Mouse (Mus musculus) stomach, embryonic 16.5 days (tissue): Measurements from ENCODE around the gene Spock2. TPM values are rescaled to one million over a fixed set of nuclear protein-coding genes. Genes with fewer than 3 reads are reported as not detected.
A peak's percentile ranks its signal among the peaks of the same experiment; 100 is the strongest.

ENCODE experiments used
- ATAC-seq: fragments of 200-750 bp; cut with Nextera tagmentation; 2 replicates; pipeline ENCODE4 v1.8.0; 2017; ENCODE audit warnings: moderate number of reproducible peaks, moderate TSS enrichment; ENCODE audit not compliant: insufficient read depth, low FRiP score
- H3K27ac ChIP-seq: fragments of 300-500 bp; sonication (generic); 2 replicates; pipeline ENCODE4 v1.5.1; 2014; ENCODE audit warnings: low read length
- H3K27me3 ChIP-seq: fragments of 300-500 bp; sonication (generic); 2 replicates; pipeline ENCODE4 v1.6.1; 2014; ENCODE audit warnings: low read length, control low read depth, mixed read lengths; ENCODE audit not compliant: control insufficient read depth, insufficient read depth
- H3K36me3 ChIP-seq: fragments of 300-500 bp; sonication (generic); 2 replicates; pipeline ENCODE4 v1.6.1; 2014; ENCODE audit warnings: low read length; ENCODE audit not compliant: control insufficient read depth, insufficient read depth
- H3K4me1 ChIP-seq: fragments of 300-500 bp; sonication (generic); 2 replicates; pipeline ENCODE4 v1.6.1; 2014; ENCODE audit warnings: low read length, control low read depth, mixed read lengths; ENCODE audit not compliant: control insufficient read depth, insufficient read depth
- H3K4me2 ChIP-seq: fragments of 300-500 bp; sonication (generic); 2 replicates; pipeline ENCODE4 v1.6.1; 2014; ENCODE audit warnings: low read depth, low read length, mixed read lengths
- H3K4me3 ChIP-seq: fragments of 300-500 bp; sonication (generic); replicated peaks from 2 replicates; pipeline ENCODE4 v1.5.1; 2014; ENCODE audit warnings: mild to moderate bottlenecking, low read length
- H3K9ac ChIP-seq: fragments of 300-500 bp; sonication (generic); 2 replicates; pipeline ENCODE4 v1.6.1; 2014; ENCODE audit warnings: low read length
- H3K9me3 ChIP-seq: fragments of 300-500 bp; sonication (generic); replicated peaks from 2 replicates; pipeline ENCODE4 v1.6.1; 2016; ENCODE audit warnings: low read length, control low read depth; ENCODE audit not compliant: control insufficient read depth
- WGBS: fragments of 180-500 bp; shearing (Covaris S2); extraction: QIAGEN DNeasy Blood & Tissue Kit; methylation state at CpG from one replicate; pipeline ENCODE4 v1.1.7; 2014; 5-methylcytosine and 5-hydroxymethylcytosine counted together
- polyA plus RNA-seq: library from polyadenylated mRNA; unstranded; fragments of >200 nt; fragmentation: Nextera tagmentation; extraction: Ambion mirVana; gene quantifications from 2 replicates; pipeline ENCODE4 v1.2.1, GENCODE M21; 2015

Gene Spock2
- polyA plus RNA-seq, 1 experiment from 2014 or later, result 6.3 TPM

GRCm38 (mm10) chr10:60080601-60080981 is 25.4 kb upstream of the Spock2 start:
- 0 out of 2 replicates have a peak overlapping the region, but pooled peaks have one; percentile 12 for H3K9ac ChIP-seq
- peaks cover 34% of the 10 kb centered on the region for H3K4me1 ChIP-seq
- no peak overlapping the region for H3K4me2 ChIP-seq
- H3K36me3 ChIP-seq, result no peaks in the 10 kb centered on the region
- H3K4me3 ChIP-seq, result no peak overlapping the region
- H3K9me3 ChIP-seq, result no peaks in the 10 kb centered on the region
- no peaks in the 10 kb centered on the region for H3K27me3 ChIP-seq
- ATAC-seq, result no peak
- peak overlapping the region; percentile 35; the same call in 1 of the 2 replicates for H3K27ac ChIP-seq
- WGBS, result 35% methylated on average over 5 of the region's 5 CpGs

GRCm38 (mm10) chr10:60080982-60081825 is 24.8 kb upstream of the Spock2 start:
- H3K27ac ChIP-seq, result peak overlapping the region; percentile 35
- ATAC-seq, result peak; percentile 28; the same call in 1 of the 2 replicates
- H3K9ac ChIP-seq, result peak overlapping the region; percentile 12; the same call in 1 of the 2 replicates
- H3K9me3 ChIP-seq, result no peaks in the 10 kb centered on the region
- H3K4me2 ChIP-seq, result no peak overlapping the region
- H3K4me1 ChIP-seq, result peaks cover 34% of the 10 kb centered on the region
- 49% methylated on average over 21 of the region's 21 CpGs for WGBS
- no peaks in the 10 kb centered on the region for H3K36me3 ChIP-seq
- no peaks in the 10 kb centered on the region for H3K27me3 ChIP-seq
- H3K4me3 ChIP-seq, result no peak overlapping the region

- Histone ChIP-seq H3K4me3 (no peak overlapping the region), H3K4me1 (peaks cover 34% of the 10 kb centered on the region), H3K27me3 (no peaks in the 10 kb centered on the region), H3K36me3 (no peaks in the 10 kb centered on the region), H3K4me2 (no peak overlapping the region), H3K9me3 (no peaks in the 10 kb centered on the region), H3K27ac (peak overlapping the region; percentile 35), H3K9ac (no peak overlapping the region; the same call in 1 of the 2 replicates)
- 41% methylated on average over 5 of the region's 5 CpGs for WGBS
- peak; percentile 42 for ATAC-seq
These were observed 24.1 kb upstream of the Spock2 start for GRCm38 (mm10) chr10:60081905-60082304.

GRCm38 (mm10) chr10:60084065-60084464 is 22.0 kb upstream of the Spock2 start:
- Histone ChIP-seq H3K27ac (no peak overlapping the region), H3K27me3 (no peaks in the 10 kb centered on the region), H3K9me3 (no peaks in the 10 kb centered on the region), H3K36me3 (no peaks in the 10 kb centered on the region), H3K4me2 (no peak overlapping the region), H3K9ac (no peak overlapping the region), H3K4me1 (peaks cover 23% of the 10 kb centered on the region), H3K4me3 (no peak overlapping the region)
- WGBS, result 84% methylated on average over 4 of the region's 4 CpGs
- no peak for ATAC-seq

- Histone ChIP-seq H3K27ac (no peak overlapping the region), H3K9me3 (no peaks in the 10 kb centered on the region), H3K9ac (no peak overlapping the region), H3K27me3 (no peaks in the 10 kb centered on the region), H3K4me2 (no peak overlapping the region), H3K36me3 (no peaks in the 10 kb centered on the region), H3K4me1 (peaks cover 10% of the 10 kb centered on the region; the same call in 1 of the 2 replicates), H3K4me3 (no peak overlapping the region)
- 88% methylated on average over 2 of the region's 2 CpGs for WGBS
- no peak for ATAC-seq
These were observed 13.7 kb upstream of the Spock2 start for GRCm38 (mm10) chr10:60092311-60092710.

- Histone ChIP-seq H3K27ac (no peak overlapping the region), H3K4me1 (peaks cover 10% of the 10 kb centered on the region; the same call in 1 of the 2 replicates), H3K4me2 (no peak overlapping the region), H3K9me3 (no peaks in the 10 kb centered on the region), H3K4me3 (no peak overlapping the region), H3K9ac (no peak overlapping the region), H3K27me3 (no peaks in the 10 kb centered on the region), H3K36me3 (peaks cover 3% of the 10 kb centered on the region; the same call in 1 of the 2 replicates)
- no peak for ATAC-seq
- 81% methylated on average over 2 of the region's 2 CpGs for WGBS
These were observed 12.3 kb upstream of the Spock2 start for GRCm38 (mm10) chr10:60093751-60094150.

GRCm38 (mm10) chr10:60095558-60095957 is 10.5 kb upstream of the Spock2 start:
- no peak for ATAC-seq
- Histone ChIP-seq H3K27ac (no peak overlapping the region), H3K9me3 (no peaks in the 10 kb centered on the region), H3K36me3 (peaks cover 4% of the 10 kb centered on the region; the same call in 1 of the 2 replicates), H3K4me2 (no peak overlapping the region), H3K27me3 (no peaks in the 10 kb centered on the region), H3K4me1 (peaks cover 10% of the 10 kb centered on the region; the same call in 1 of the 2 replicates), H3K9ac (no peak overlapping the region), H3K4me3 (no peak overlapping the region)
- 76% methylated on average over 2 of the region's 2 CpGs for WGBS

- 34% methylated on average over 1 of the region's 1 CpGs for WGBS
- no peaks in the 10 kb centered on the region for H3K9me3 ChIP-seq
- no peak overlapping the region for H3K27ac ChIP-seq
- no peak overlapping the region for H3K9ac ChIP-seq
- H3K4me2 ChIP-seq, result no peak overlapping the region
- H3K36me3 ChIP-seq, result peaks cover 4% of the 10 kb centered on the region; the same call in 1 of the 2 replicates
- no peak for ATAC-seq
- peaks cover 10% of the 10 kb centered on the region; the same call in 1 of the 2 replicates for H3K4me1 ChIP-seq
- no peak overlapping the region for H3K4me3 ChIP-seq
- H3K27me3 ChIP-seq, result no peaks in the 10 kb centered on the region
These were observed 9.7 kb upstream of the Spock2 start for GRCm38 (mm10) chr10:60096302-60096701.

- Histone ChIP-seq H3K4me3 (no peak overlapping the region), H3K4me1 (peaks cover 10% of the 10 kb centered on the region; the same call in 1 of the 2 replicates), H3K36me3 (peaks cover 4% of the 10 kb centered on the region; the same call in 1 of the 2 replicates), H3K27me3 (no peaks in the 10 kb centered on the region), H3K4me2 (no peak overlapping the region), H3K27ac (no peak overlapping the region), H3K9ac (no peak overlapping the region), H3K9me3 (no peaks in the 10 kb centered on the region)
- WGBS, result 84% methylated on average over 9 of the region's 9 CpGs
- ATAC-seq, result no peak
These were observed 8.9 kb upstream of the Spock2 start for GRCm38 (mm10) chr10:60097146-60097545.
